Mouse (Mus musculus) gastrocnemius, postnatal 10 days (tissue): ENCODE results near the gene Etl4. TPM values are rescaled to one million over a fixed set of nuclear protein-coding genes. Genes with fewer than 3 reads are reported as not detected.
"Not testable (repeated sequence)": the region's sequence is repeated elsewhere in the genome, so short reads cannot be mapped to it uniquely, and the experiment has no call there.

Source experiments
- DNase-seq: peaks from one replicate; pipeline ENCODE4 v3.0.0; 2021; ENCODE audit warnings: mixed read lengths
- total RNA-seq, 2 experiments: library from RNA; stranded (reverse); gene quantifications; 2 replicates each; pipeline ENCODE4 v1.2.3; 2021

Gene Etl4
- total RNA-seq, 2 experiments from 2014 or later, result 38.2 to 51.1 TPM

GRCm38 (mm10) chr2:20654598-20655340, 745.2 kb downstream of the Etl4 start:
- DNase-seq, result no peak

- no peak for DNase-seq
These were observed 745.7 kb downstream of the Etl4 start for GRCm38 (mm10) chr2:20655341-20655612.

- DNase-seq, result no peak
These were observed 748.3 kb downstream of the Etl4 start for GRCm38 (mm10) chr2:20657856-20658255.

- no peak for DNase-seq
These were observed 752.3 kb downstream of the Etl4 start for GRCm38 (mm10) chr2:20661841-20662240.

GRCm38 (mm10) chr2:20662696-20663095, 753.1 kb downstream of the Etl4 start:
- DNase-seq, result no peak

DNA sequence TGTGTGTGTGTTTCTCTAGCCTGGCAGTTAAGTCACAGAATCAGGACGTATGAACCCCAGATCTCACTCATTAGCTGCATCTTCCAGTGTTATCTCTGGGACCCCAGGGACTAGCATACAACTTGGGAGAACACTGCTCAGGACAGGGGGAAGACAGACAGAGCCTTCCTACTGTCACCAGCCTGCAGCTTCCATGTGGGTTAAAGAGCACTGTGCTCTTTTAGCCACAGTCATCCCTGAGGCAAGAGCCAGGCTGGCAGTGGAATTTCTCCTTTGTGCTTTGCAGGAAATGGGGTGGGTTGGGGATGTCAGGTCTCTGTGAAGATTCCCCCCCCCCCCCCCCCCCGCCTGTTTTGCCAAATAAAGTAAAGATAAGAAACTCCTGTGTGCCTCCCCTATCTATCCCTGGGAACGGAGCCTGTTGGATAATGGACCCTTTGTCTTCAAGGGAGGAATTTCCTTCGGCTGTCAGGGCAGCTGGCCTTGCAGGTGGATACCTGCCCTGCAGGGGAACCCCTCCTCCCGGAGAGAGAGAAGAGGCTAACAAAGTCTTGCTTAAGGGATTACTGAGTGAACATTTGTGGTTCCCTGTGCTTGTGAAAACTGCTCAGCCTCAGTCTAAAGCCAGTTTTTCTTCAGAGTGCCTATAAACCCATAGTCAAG, 755.9 kb downstream of the Etl4 start:
- DNase-seq, result no peak

DNA sequence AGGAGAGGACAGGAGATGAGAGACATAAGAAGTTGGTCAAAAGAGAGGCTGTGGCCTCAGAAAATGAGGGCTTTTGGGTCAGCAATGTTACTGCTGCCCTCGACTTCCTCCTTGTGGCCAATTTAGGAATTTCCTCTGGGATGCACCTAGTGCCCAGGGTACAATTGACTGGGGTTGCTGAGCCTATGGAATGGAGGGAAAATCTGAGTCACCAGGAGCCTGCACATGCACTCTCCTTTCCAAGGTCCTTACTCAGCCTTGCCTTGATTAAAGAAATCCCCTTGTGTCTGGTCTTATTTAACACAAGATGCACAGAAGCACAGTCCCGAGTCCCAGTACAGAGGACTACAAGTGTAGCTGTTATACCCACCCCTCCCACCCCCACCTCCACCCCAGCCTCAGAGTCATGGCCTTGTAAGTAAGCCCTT, 756.5 kb downstream of the Etl4 start:
- DNase-seq, result peak; percentile 45

DNA sequence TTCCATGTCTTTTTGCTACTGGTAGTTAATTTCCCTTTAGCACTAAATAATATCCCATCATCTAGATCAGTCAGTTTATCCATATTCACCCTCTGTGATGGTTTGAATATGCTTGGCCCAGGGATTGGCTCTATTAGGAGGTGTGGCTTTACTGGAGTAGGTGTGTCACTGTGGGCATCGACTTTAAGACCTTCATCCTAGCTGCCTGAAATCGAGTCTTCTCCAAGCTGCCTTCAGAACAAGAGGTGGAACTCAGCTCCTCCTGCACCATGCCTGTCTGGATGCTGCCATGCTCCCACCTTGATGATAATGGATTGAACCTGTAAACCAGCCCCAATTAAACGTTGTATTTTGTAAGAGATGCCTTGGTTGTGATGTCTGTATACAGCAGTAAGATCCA, 758.3 kb downstream of the Etl4 start:
- no peak for DNase-seq

GRCm38 (mm10) chr2:20668276-20669030, 758.9 kb downstream of the Etl4 start:
- DNase-seq, result not testable (repeated sequence)

GRCm38 (mm10) chr2:20669367-20669766, 759.8 kb downstream of the Etl4 start:
- no peak for DNase-seq

- DNase-seq, result no peak
These were observed 762.1 kb downstream of the Etl4 start for GRCm38 (mm10) chr2:20671546-20672255.

DNA sequence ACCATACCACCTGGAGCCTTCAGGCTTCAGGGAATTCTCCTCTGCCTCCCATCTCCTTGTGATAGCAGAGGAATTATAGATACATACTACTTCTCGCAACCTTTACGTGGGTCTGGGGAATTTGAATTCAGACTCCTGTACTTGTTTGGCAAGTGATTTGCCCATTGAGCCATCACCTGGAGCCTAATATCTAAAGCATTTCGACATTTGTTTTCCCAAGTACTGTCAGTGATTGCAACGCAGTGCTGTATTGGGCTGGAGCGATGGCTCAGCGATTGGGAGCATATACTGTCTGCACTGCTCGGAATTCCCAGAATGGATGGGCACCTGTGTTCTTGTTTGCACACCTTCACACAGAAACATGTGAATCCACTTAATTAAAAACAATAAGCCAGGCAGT, 762.7 kb downstream of the Etl4 start:
- no peak for DNase-seq

DNA sequence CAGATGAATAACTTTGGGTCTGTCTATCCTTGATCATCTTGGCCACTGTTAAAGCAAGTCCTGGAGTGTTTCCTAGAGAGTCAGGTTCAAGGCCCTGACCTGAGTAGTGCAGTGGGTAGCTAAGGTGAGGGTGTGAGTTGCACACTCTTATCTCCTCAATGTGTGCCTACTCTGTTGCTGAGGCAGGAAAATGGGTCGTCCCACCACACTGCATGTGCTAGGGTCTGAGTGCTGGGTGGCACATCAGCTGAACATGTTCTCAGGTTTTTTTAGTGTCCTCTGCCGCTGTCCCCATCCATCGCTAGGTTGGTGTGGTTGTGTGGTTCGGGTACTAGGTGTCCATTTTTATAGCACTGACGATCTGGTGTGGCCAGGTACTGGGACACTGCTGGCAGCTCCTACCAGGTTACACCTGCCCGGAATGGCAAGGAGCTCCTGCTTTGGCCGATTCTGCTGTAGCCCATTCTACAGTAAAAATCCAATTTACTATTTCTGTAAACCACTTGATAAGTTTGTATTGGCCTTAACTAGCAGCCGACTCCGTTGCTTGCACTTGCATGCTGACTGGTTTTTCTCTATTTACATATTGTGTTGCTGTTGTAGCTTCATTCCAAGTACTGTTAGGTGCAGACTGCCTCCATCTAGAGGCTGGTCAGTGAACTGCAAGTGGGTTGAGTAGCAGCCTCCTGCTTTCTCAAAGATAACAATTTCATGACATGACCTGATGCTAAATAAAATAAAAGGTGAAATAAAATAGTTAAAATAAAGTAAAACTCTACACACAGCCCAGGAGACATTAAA, 763.4 kb downstream of the Etl4 start:
- peak; percentile 62 for DNase-seq

DNA sequence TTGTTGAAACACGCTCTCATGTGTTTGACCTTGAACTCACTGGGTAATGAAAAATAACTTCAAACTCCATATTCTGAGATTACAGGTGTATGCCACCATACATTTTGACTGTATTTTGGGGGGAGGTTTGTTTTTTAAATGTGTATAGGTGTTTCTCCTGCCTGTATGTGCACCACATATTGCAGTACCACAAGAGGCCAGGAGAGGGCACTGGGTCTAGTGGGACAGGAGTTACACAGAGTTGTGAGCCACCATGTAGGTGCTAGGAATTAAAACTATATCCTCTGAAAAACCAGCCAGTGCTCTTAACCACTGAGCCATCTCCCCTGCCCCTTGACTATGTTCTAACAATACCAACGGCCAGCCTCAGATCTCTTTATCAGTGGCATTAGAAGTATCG, 766.8 kb downstream of the Etl4 start:
- peak; percentile 13 for DNase-seq

- no peak for DNase-seq
These were observed 769.2 kb downstream of the Etl4 start for GRCm38 (mm10) chr2:20678793-20679192.

GRCm38 (mm10) chr2:20682203-20682602, 772.6 kb downstream of the Etl4 start:
- not testable (repeated sequence) for DNase-seq

DNA sequence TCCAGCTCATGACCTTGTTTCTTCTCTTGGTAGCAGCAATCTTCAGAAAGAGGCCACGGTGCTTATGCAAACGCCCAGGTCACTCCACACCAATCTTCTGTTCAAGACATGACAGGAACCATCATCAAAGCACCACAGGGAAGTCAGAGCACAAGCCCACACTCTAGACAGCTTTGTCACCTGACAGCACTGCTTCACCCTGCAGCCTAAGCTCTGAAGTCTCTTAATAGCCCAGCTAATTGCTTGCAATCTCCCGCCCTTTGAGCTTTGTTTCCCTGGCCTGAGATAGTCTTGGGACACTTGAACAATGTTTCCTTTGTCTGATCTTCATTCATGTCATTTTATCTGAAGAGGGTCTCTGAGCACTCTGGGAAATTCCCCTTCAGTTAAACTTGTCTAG, 779.8 kb downstream of the Etl4 start:
- no peak for DNase-seq

- no peak for DNase-seq
These were observed 783.3 kb downstream of the Etl4 start for GRCm38 (mm10) chr2:20692898-20693297.

DNA sequence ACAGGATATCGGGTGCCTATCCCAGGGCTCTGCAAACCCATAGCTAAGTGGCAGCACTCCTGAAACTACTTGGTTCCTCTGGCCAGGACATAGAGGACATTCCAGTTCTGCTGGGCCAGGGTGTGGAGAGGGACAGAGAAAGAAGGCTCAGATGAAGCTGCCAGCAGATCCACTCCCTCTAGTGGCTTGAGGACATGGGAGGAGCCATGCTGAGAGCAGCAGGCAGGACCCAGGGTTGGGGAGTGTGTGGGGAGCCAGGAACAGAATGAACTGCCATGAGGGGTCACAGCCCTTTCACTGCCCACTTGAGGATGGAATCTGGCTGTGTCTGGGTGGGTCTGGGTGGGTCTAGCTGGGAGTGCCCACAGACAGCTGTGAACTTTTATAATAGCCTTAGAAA, 784.2 kb downstream of the Etl4 start:
- no peak for DNase-seq

DNA sequence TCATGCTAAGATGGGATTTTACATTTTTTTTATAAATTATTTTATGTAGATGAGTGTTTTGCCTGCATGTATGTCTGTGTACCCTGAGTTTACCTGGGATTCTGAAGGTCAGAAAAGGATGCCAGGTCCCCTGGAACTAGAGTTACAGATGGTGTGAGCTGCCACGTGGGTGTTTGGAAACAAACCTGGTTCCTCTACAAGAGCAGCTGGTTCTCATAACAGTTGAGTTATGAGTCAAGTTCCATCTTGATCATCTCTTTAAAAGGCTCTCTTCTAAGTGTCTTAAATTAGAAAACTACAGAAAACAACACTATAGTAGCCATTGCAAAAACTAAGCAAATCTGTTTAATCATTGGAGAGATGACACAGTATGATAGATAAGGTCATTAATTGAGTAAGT, 788.1 kb downstream of the Etl4 start:
- no peak for DNase-seq

GRCm38 (mm10) chr2:20705110-20705509, 795.5 kb downstream of the Etl4 start:
- DNase-seq, result no peak

DNA sequence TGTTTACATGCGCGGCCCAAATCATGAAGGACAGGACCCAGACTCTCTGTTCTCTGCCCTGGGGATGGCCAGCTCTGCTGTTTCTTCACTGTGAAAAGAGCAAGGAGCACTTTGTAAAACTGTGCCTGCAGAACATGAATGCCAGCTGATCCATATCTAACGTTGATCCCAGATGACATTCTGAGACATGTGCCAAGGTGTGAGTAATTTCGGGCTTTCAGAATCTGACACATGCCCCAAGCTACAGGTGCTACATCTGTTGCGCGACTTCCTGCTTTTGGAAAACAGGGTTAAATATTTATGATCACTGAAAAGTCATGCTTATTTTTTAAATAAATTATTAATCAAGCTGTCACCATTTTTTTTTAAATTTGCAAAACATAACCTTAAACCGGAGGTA, 801.0 kb downstream of the Etl4 start:
- DNase-seq, result no peak
